Mouse (Mus musculus) liver, adult 2 months (tissue): ENCODE data around the gene Ninj2.

Source experiments
- CTCF ChIP-seq: fragments of 200-500 bp; IDR thresholded peaks from 2 replicates; pipeline ENCODE4 v1.5.1; 2011; ENCODE audit warnings: low read depth, low read length, control low read depth
- POLR2A ChIP-seq: fragments of 200-500 bp; IDR thresholded peaks from 2 replicates; pipeline ENCODE4 v1.6.1; 2011; ENCODE audit warnings: low read length, control low read depth; ENCODE audit not compliant: insufficient read depth; ENCODE audit errors: extremely low read depth

GRCm38 (mm10) chr6:120103104-120103503 lies 10.0 kb downstream of the Ninj2 start:
- TF ChIP-seq CTCF (no peak), POLR2A (no peak)
